Mouse (Mus musculus) skeletal muscle tissue, adult 2 months (tissue): ENCODE measurements around the gene Insm1.
A peak's percentile ranks its signal among the peaks of the same experiment; 100 is the strongest.

ENCODE experiments used
- DNase-seq: peaks from one replicate; pipeline ENCODE4 v3.0.0-alpha.2; 2012; ENCODE audit warnings: low read depth, low spot score

Gene Insm1

DNA sequence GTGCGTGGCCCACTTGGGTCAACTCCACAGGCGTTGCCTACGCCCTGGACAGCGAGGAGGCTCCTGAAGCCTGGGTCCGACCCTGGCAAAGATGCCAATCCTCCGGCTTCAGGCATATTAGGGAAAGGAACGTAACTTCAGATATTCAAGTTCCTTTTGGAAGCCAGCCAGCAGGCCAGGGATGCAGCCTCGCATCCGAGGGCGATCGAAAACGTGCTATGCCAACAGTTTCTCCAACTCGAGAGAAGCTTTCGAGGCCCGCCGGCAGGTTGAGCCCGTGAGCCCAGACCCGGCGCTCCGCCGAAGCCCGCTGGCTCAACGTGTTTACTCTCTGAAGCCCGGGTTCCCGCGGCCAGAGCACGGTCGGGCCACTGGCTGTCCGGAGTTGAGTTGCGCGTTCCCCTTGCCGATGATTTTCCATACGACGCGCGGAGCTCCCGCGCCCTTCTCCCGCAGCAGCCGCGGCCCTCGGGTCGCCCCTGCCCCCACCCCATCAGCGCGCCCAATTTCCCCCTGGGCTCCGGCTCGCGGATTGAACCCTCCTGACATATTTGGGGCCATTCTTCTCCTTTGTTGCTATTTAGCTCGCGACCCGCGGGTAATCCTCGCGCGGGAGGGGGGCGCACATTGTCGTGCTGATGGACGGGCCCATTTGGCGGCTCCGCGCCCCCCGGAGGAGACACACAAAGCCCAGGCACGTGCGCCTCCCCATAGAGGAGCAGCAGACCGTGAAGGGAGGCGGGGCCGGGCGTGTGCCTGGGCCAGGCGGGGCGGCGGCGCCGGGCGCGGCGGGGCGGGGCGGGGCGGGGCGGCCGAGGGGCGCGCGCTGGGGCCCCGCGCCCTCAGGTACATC lies at the start of gene Insm1:
TSS of gene Insm1 (plus strand) at position 846 of the 853 bp plus-strand sequence.
- no peak for DNase-seq

DNA sequence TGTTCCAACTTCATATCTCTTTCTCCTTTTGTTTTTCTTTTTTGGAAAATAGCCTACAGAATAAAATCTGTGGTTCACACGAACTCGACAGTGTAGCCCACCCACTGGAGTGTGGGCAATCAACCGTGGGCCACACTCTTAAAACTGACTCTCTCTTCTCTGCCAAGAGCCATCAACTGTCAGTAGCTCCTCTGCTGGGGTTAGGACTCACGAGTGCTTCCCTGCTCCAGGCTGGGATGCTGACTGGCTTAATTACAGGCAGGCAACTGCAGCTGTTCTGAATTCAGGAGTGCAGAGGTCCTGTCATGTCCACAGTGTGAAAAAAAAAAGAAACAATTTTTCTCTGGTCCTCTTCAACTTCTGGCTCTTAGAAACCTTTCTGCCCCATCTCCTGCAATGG lies 49.6 kb upstream of the Insm1 start:
- no peak for DNase-seq

DNA sequence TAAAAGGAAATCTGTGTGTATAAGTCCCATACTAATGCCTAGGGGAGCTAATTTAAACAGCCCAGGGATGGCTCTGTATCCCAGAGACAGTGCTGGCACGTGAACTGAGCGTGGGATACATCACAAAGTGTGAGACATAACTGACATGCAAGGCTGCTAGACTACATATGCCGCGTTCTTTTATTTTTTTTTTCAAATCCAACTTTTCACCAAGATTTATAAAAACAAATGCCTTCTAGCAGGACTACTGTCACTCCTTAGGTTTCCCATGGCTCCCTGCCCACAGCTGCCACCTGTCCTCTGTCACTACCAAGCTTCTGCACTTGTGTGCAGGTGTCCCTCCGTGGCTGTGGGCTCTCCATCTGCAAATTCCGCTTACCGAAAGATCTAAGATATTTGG lies 47.5 kb upstream of the Insm1 start:
- DNase-seq = no peak

DNA sequence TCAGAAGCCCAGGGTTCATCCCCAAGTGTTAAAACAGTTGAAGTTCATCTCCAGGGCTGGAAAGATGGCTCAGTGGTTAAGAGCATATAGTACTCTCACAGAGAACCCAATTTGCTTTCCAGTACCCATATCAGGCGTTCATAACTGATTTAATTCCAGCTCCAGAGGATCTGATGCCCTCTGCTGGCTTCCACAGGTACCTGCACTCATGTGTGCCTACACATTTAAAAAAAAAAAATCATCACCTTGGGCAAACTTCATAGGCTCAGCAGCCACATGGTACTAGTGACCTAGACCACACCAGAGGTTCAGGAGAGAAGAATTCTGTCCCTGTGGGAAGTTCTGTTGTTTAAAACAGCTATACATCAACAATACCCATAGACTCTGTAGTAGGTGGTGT lies 43.0 kb upstream of the Insm1 start:
- no peak for DNase-seq

DNA sequence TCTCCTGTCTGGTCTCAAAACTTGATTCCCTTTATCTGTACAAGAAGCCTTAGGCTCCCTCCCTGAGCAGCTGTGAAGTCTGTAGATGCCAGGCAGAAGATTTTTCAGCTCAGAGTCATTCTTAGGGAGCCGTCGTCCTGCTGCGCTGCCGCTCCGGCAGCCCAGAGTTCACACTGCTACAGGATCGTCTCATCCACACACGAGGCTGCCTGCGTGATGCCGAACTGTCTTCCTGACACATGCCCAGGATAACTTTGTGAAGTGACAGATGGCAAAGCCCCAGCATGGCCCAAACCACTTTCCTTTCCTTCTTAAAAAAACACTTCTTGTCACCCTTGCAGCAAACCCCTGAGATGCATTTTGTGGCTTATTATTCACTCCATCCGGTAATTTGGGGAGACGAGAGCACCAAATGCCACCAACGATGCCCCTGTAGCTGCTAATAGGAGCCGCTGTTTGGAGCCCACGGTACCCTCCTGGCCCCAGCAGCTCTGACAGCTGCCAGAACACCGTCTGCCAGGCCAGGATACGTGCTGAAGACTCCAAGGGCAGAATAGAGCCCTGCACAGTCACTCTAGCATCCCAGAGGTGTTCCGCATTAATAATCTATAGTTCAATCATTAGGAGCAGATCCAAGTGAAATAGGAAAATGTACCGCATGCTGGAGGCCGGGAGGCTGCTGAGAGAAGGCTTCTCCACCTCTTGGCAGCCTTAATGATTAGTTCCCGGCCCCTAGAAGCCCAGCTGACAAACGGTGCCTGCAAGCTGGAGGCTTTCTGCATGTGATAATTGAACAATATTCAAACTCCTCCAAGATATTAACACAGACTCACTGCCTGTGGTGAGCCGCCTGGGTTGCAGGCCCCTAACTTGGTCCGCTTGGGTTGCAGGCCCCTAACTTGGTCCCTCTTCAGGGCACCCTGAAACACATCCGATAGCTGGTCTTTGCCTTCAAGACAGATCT lies 37.6 kb upstream of the Insm1 start:
- no peak for DNase-seq

DNA sequence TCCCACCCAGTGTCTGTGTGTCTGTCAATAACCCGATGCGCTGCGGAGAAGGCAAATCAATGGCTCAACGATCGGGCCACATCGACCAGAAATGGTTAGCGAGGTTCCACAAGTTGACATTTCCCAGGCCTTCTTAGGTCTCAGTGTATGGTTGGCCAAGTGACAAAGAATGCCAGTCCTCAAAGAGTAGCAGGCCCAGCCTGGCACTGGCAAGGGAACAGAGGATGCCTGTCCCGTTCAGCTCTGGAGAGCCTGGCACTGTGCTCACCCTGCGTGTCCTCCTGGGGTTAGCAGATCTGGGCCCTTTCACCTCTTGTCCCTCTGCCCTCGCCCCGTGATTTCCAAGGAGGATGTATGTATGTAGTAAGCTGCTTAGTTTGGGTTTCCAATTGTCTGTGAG lies 25.6 kb upstream of the Insm1 start:
- DNase-seq = no peak

DNA sequence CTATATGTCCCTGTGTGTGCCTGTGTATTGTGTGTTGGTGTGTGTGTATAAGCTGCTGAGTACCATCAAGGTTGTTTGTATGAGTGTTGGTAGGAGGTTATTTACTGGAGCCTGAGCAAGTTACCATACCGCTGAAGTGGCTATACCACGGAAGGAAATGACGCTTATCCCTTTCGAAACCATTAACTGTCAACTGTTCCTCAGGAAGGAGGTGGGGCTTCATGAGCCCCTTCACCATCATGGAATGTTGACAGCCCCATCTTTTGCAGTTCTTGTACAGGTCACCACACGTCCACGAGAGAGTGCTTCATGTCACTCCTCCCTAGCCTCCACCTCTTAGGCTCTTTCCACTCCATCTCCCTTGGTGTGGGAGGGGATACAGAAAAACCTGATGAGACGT lies 23.8 kb upstream of the Insm1 start:
- no peak for DNase-seq

DNA sequence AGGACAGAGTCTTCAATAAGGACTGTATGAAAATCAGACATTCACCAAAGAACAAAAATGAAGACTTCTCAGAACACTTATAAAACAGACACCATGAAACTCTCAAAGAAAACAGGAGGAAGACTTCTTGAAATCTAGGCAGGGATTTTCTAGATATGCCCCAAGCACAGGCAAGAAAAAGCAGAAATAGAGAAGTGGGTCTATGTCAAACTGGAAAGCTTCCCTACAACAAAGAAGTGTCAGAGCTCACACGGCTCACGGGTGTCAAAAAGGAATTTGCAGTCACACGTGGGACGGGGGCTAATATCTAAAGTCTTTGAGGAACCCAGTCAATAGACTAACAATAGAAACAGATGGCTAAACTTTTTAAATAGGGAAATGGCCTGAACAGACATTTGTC lies 10.8 kb upstream of the Insm1 start:
- no peak for DNase-seq

DNA sequence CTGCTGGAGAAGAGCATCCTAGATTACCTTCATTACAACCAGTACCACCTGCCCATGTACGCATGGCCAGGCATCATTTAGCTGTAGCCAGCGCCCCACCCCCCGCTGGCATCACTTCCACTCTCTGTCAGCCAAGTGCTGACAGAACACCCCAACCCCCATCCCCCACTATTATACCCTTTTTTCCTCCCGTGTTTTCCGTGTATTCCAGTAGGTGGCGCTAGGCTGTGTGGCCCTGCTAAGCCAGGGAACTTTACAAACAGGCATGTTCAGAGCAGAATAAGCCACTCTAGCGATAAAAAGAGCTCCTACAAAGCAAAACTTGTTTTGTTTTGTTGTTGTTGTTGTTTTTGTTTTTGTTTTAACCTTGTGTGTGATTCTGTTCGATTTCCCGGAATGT lies 7.0 kb upstream of the Insm1 start:
- peak; percentile 21 for DNase-seq

DNA sequence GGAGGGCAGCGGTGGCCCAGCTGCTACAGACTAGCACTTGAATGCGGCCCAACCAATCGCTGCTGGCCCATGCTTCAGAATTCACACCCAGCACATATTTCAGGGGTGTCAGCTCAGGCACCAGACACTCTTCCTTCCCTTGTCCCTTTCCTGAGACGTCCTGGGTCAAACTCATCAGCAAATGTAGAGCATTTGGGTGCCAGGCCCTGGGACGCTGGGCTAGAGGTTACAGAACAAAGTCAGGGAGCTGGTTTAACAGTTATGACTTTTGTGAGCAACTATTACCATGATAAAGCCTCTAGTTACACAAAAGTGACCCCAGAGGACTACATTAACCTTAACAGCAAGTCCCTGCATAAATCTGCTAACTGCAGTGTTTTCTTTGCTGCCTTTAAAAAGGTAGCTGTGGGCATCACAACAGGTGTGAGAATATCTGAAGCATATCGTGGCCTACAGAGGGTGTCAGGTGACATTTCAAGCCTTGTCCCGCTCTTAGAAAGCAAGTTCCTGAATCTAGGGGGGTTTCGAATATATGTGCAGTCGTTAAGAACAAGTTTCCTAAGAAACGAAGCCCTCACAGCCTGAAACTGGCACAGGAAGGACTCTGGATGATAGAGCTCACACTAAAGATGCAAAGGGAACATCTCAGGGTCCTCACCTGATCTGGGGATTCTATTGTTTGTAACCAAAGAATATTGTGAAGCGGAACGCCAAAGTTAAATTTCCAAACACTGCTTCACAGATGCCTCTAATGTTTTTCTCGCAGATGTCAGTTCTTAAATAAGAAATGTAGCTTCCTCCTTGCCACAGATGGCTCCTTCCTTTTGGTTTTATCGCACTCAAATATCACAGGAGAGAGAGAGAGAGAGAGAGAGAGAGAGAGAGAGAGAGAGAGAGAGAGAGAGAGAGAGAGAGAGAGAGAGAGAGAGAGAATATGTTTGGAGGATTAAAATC lies 5.3 kb upstream of the Insm1 start:
- no peak for DNase-seq

DNA sequence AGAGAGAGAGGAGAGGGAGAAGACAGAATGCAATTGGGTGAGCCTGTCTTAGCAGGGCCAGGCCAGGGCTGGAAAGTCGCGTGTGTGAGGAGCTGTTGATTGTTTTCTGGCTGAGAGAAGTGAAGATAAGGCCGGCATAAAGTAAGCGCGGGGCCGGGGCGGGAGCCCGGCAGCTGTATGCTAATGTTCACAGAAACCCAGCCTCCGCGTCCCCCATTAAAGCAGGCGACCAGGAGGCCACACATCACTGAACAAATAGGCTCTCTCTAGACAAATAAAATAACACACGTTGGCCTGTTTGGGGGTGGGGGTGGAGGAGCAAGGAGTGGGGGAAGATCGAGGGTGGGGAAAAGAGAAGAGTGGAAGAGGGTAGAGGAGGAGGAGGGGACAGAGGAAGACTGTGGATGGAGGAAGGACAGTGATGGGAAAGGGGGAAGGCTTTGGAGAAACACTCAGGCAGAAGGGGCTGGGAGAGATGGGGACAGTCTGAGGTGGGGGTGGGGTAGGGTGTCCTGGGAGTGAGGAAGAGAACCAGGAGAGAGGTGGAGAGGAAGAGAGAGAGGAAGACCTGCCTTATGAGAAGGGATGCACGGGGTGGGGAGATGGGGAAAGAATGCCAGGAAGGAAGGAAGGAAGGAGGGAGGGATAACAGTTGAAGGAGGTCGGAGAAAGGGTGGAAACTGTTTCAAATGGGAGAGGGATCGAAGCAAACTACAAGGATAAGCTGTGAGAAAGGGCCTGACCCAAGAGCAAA lies 4.3 kb upstream of the Insm1 start:
- no peak for DNase-seq

DNA sequence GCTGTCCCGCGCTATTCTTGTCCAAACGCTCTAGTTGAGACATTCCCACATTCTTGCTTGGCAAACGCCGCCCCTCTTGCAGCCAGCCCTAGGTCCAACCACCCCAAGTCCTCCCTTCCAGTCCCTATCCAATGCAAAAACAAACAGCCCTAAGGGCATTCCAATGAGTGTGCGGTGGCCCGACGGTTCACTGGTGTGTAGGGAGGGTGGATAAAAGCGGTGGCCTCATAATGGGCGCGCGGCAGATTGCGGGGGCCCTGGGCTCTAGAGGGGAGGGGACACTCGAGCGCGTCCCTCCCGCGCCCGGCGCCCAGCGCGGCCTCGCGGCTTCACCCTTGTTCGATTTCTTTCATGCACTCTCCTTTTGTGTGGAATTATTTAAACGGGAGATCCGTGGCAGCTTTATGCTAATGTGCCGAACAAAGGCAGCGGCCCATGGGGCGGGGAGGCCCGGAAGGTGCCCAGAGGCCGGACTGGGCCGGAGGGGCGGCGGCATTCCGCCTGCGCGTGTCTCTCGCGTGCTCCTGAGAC lies 3.5 kb upstream of the Insm1 start:
- no peak for DNase-seq

DNA sequence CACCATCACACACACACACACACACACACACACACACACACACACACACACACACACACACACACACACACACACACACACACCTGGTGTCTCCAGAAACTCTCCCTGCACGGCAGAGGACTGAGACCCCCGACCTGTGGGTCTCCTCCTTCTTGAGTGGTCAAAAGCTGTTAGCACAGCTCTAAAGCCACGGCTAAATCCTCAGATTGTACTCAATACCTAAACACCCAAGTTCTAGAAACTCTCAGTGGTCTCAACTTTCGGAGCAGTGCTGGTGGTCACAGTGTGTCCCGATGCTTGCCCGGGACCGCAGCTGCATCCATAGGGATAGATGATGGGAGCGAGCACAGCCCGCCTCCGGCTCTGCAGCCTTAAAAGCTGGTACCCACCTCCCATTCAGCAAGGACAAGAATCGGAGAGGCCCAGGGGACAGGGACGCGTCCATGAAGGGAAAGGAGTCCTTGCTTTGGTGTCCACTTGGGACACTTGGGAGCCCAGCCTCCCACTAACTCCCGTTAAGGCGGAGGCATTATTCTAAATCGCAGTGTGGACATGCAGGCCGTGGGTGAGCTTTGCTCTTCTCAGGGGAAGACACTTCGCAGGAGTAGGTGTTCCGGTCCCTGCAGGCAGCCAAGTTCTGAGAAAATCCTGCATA lies 2.7 kb upstream of the Insm1 start:
- no peak for DNase-seq

DNA sequence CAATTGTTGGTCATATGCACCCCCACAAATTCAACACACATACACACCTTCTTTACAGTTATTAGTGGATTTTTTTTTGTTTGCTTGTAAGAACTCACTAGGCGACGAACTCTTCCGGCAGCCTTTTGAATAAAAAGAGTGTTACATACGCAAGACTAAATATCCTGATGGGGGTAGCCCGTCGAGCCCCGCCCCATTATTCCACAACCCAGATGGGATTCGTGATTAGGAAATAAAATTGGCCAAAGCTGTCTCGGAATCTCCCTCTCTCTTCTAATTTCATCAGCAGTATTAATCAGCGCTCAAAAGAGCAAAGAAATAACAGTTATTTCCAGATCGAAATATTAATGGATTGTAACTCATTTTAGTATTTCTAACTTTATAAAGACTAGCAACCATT lies 1.9 kb upstream of the Insm1 start:
- no peak for DNase-seq

DNA sequence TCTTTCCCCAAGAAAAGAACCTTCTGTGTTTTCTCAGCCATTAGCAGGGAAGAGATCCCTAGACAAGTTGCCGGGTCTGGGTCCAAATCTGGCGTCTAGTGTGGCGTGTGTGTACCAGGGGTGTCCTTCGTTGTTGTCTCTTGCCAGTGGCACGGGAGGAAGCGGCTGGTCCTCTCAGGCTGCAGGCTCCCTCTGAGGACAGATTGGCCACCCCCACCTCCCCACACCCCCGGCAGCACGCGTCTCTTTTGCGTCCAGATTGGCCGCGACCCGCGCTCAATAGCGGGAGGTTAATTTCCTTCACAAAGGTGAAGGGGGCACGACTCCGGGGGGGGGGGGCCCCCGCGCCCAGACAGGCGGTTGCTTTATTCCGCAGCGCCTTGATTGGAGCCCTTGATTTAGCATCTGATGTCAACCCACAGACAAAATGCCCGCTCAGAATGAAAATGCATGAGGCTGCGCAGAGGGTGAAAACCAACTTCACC lies 1.1 kb upstream of the Insm1 start:
- DNase-seq = no peak

DNA sequence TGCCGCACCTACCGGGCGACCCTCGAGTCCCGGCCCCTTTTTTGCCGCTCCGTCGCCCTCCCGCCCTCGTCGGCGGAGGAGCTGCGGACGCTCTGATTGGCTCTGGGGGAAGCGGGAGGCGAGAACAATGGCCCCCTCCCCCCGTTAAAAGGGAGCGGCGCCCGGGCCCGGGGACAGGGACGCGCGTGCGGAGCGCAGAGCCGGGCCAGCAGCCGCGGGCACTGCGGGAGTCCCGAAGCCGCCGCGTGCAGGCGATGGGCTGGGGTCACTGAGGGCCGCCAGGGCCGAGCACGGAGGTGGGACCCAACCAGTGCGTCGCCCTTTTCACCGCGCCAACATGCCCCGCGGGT lies 183 bp downstream of the Insm1 start:
- DNase-seq = no peak

DNA sequence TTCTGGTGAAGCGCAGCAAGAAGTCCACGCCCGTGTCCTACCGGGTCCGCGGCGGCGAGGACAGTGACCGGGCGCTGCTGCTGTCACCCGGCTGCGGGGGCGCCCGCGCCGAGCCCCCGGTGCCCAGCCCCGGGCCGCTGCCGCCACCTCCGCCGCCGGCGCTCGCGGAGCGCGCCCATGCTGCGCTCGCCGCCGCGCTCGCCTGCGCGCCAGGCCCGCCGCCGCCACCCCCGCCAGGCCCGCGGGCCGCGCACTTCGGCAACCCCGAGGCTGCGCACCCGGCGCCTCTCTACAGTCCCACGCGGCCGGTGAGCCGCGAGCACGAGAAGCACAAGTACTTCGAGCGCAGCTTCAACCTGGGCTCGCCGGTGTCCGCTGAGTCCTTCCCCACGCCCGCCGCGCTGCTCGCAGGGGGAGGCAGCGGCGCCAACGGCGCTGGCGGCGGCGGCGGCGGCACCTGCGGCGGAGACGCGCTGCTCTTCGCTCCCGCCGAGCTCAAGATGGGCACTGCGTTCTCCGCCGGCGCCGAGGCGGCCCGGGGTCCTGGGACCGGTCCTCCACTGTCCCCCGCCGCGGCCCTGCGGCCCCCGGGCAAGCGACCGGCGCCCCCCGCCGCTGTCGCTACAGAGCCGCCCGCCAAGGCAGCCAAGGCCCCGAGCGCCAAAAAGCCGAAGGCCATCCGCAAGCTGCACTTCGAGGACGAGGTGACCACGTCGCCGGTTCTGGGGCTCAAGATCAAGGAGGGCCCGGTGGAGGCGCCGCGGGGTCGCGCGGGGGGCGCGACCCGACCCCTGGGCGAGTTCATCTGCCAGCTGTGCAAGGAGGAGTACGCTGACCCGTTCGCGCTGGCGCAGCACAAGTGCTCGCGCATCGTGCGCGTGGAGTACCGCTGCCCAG lies 806 bp downstream of the Insm1 start:
- no peak for DNase-seq

DNA sequence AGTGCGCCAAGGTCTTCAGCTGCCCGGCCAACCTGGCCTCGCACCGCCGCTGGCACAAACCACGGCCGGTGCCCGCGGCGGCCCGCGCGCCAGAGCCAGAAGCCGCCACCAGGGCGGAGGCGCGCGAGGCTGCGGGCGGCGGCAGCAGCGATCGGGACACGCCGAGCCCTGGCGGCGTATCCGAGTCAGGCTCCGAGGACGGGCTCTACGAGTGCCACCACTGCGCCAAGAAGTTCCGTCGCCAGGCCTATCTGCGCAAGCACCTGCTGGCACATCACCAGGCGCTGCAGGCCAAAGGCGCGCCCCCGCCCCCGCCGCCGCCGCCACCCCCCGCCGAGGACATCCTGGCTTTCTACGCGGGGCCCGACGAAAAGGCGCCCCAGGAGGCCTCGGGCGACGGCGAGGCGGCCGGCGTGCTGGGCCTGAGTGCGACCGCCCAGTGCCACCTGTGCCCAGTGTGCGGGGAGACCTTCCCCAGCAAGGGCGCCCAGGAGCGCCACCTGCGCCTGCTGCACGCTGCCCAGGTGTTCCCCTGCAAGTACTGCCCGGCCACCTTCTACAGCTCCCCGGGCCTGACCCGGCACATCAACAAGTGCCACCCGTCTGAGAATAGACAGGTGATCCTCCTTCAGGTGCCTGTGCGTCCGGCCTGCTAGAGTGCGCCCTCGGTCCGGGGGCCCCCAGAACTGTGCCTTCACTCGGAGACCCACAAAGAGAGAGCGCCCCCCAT lies 1.6 kb downstream of the Insm1 start:
- DNase-seq = no peak
